Mouse (Mus musculus): Measurements from ENCODE around the gene Ube2l3. TPM values are rescaled to one million over a fixed set of nuclear protein-coding genes. Genes with fewer than 3 reads are reported as not detected.
"Not testable (repeated sequence)": the region's sequence is repeated elsewhere in the genome, so short reads cannot be mapped to it uniquely, and the experiment has no call there.

Gene Ube2l3
- polyA plus RNA-seq, 1 experiment from 2014 or later = 149 TPM

DNA sequence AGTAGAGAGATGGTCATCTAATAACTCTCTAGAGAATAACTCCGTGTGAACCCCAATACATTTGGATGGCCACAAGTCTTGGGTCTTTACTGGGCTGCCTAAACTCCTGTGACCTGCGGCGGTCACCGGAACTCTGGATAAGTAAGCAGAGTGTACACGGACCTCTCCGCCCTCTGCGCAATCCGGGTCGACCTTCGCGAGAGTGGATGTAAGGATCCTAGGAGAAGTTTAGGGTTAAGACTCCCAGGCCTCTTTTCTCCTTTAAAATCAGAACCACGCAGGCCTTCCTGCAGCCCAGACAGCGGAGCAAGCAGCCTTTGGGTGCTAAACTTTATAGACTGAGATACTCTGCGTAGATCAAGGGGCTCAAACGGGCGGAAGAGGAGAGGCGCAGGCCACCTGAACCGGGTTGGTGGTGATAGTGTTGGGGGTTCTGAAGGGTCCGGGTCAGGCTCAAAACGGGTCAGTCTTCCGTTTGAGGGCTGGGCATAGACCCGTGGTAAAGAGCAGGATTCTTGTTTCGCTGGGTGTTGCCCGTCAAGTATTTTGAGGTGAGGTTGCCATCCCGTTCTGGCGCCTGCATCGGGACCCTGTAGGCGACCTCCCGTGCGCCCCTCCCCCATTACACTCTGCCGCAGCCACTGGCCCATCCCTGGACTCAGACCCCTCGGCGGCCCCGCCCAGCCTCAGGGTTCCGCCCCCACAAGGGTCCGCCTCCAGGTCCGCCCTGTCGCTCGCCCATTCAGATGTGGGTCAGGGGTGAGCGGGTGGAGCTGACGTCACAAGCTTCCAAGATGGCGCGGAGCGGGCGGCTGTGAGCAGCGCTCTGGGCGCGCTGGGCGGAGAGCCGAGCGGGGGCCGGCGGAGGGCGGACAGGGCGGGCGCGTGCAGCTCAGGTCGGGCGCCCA, 30.6 kb upstream of the Ube2l3 start, which contains the start of gene Hic2:
Hic2 (plus strand) TSS at position 779 of the 908 bp plus-strand sequence.
- peak within 1 kb of the TSS; percentile 97 for H3K4me3 ChIP-seq (ENCODE audit: low read depth, low read length)
- ATAC-seq (peak; percentile 93), DNase-seq (peak; percentile 93)
- H3K36me3 ChIP-seq (replicated peaks; ENCODE audit: insufficient read depth, low read length) = no peaks in the 10 kb centered on the region
- peak within 1 kb of the TSS; percentile 83 for H3K27ac ChIP-seq (ENCODE audit: low read depth)
- WGBS (ENCODE audit: insufficient replicate concordance) = 4% methylated on average over 56 of the region's 59 CpGs
- H3K27me3 ChIP-seq (ENCODE audit: insufficient read depth, low read length) = no peaks in the 10 kb centered on the region
- TF ChIP-seq EP300 (IDR thresholded peaks at IDR 0.05; ENCODE audit: low read depth) = peak; percentile 51; the same call in 1 of the 2 replicates
- TF ChIP-seq CTCF (IDR thresholded peaks at IDR 0.05; ENCODE audit: low read depth) = no peak
- peak within 1 kb of the TSS; percentile 96 for H3K9ac ChIP-seq (replicated peaks)
- peak within 1 kb of the TSS; percentile 98 for H3K4me2 ChIP-seq (ENCODE audit: low read depth, low read length)
- H3K4me1 ChIP-seq (ENCODE audit: insufficient read depth) = peaks cover 37% of the 10 kb centered on the region
- no peaks in the 10 kb centered on the region for H3K9me3 ChIP-seq (ENCODE audit: low read length)

DNA sequence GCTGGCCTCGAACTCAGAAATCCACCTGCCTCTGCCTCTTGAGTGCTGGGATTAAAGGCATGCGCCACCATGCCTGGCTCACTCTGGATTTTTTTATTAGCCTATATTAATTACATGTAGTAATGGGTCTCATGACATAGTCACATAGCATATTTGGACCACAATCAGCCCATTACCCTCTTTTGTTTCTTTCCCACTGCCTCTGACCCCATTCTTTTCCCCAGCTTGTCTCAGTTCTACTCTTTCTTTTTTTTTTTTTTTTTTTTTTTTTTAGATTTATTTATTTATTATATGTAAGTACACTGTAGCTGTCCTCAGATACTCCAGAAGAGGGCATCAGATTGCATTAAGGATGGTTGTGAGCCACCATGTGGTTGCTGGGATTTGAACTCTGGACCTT, 29.1 kb upstream of the Ube2l3 start:
- peaks cover 25% of the 10 kb centered on the region for H3K4me1 ChIP-seq (ENCODE audit: insufficient read depth)
- DNase-seq; H3K4me2 ChIP-seq (ENCODE audit: low read depth, low read length); H3K9me3 ChIP-seq (ENCODE audit: low read length); H3K27me3 ChIP-seq (ENCODE audit: insufficient read depth, low read length); H3K27ac ChIP-seq (ENCODE audit: low read depth); ATAC-seq; H3K9ac ChIP-seq (replicated peaks); H3K36me3 ChIP-seq (replicated peaks; ENCODE audit: insufficient read depth, low read length); H3K4me3 ChIP-seq (ENCODE audit: low read depth, low read length): not testable (repeated sequence)
- WGBS (ENCODE audit: insufficient replicate concordance) = 77% methylated on average over 2 of the region's 2 CpGs

DNA sequence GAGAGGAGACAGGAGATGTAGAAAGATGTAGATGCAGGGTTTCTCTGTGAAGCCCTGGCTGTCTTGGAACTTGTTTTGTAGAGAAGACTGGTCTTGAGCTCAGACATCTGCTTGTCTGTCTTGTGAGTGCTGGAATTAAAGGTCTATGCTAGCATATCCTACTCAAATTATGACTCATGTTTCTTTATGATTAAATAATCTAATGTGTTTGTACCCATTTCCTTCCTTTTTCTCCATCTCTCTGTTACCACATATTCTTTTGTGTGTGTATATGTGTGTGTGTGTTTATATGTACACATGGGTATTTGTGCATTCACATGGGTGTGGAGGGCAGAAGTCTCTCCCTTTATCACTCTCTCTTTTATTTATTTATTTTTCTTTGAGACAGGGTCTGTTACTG, 24.0 kb upstream of the Ube2l3 start:
- no peak overlapping the region for H3K9ac ChIP-seq (replicated peaks)
- H3K27ac ChIP-seq (ENCODE audit: low read depth) = no peak overlapping the region
- ATAC-seq (no peak), DNase-seq (no peak)
- TF ChIP-seq CTCF (IDR thresholded peaks at IDR 0.05; ENCODE audit: low read depth) (no peak), EP300 (IDR thresholded peaks at IDR 0.05; ENCODE audit: low read depth) (no peak)
- H3K4me1 ChIP-seq (ENCODE audit: insufficient read depth) = 0 out of 2 replicates have a peak, but pooled peaks cover 2% of the 10 kb centered on the region
- no peak overlapping the region for H3K4me3 ChIP-seq (ENCODE audit: low read depth, low read length)
- H3K27me3 ChIP-seq (ENCODE audit: insufficient read depth, low read length) = no peaks in the 10 kb centered on the region
- H3K9me3 ChIP-seq (ENCODE audit: low read length) = no peaks in the 10 kb centered on the region
- H3K4me2 ChIP-seq (ENCODE audit: low read depth, low read length) = no peak overlapping the region
- H3K36me3 ChIP-seq (replicated peaks; ENCODE audit: insufficient read depth, low read length) = no peaks in the 10 kb centered on the region

DNA sequence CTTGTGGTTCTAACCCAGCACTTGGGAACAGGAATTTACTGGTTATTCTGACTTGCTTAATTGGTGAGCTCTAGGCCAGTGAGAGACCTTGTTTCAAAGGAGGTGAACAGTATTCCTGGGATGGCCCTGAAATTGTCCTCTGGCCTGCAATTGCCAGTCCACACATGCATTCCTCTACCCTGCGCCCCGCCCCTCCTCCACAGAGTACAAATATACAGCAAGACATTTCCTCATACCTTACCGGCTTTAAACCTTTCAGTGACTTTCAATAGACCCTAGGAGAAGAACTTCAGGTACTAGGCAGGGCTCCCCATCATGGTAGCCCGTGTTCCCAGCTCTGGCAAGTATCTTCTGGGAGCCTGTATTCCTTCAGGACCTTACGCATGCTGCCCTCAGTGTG, 23.1 kb upstream of the Ube2l3 start:
- 78% methylated on average over 5 of the region's 5 CpGs for WGBS (ENCODE audit: insufficient replicate concordance)
- TF ChIP-seq CTCF (IDR thresholded peaks at IDR 0.05; ENCODE audit: low read depth) (no peak), EP300 (IDR thresholded peaks at IDR 0.05; ENCODE audit: low read depth) (no peak)
- Histone ChIP-seq H3K4me1 (ENCODE audit: insufficient read depth) (0 out of 2 replicates have a peak, but pooled peaks cover 3% of the 10 kb centered on the region), H3K9ac (replicated peaks) (no peak overlapping the region), H3K27ac (ENCODE audit: low read depth) (no peak overlapping the region), H3K4me3 (ENCODE audit: low read depth, low read length) (no peak overlapping the region), H3K36me3 (replicated peaks; ENCODE audit: insufficient read depth, low read length) (no peaks in the 10 kb centered on the region), H3K9me3 (ENCODE audit: low read length) (no peaks in the 10 kb centered on the region), H3K4me2 (ENCODE audit: low read depth, low read length) (no peak overlapping the region), H3K27me3 (ENCODE audit: insufficient read depth, low read length) (no peaks in the 10 kb centered on the region)
- DNase-seq = no peak
- no peak for ATAC-seq

DNA sequence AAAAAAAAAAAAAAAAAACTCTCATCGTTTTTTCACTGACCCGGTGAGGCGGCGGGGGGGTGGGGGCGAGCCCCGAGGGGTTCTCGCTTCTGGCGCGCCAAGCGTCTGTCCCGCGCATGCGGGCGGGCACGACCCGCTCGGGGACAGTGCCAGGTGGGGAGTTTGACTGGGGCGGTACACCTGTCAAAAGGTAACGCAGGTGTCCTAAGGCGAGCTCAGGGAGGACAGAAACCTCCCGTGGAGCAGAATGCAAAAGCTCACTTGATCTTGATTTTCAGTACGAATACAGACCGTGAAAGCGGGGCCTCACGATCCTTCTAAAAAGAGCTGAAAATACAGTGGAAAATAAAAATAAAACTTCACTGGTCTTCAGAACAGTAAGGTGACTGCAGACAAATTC, 19.7 kb upstream of the Ube2l3 start:
- peak; percentile 100 for ATAC-seq

DNA sequence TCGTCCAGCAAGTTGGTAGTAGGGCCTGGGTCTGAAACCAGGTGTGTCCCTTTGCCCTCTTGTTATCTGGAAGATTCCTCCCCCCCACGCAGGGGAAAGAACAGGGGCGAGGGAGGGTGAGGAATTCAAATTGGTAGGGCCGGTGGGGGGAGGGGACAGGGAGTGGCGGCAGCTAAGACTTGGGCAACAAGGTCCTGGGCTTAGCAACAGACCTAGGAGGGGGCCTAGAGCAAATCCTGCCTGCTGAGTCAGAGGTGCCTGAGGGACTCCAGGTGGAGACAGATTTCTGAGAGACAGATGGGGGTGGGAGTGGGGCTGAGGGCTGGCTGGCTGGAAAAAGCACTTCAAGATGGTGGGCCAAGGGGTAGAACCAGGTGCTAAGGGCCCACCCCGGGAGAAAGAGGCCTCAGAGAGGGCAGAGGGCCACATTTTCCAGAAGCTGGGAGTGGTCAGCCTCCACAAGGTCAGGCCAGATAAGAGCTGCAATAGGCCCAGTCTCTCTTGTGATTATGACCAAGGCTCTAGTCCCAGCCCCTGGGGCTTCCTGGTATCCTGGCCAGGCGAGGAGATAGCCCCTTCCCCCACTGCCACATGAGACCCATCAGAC, 17.8 kb upstream of the Ube2l3 start:
- no peak overlapping the region for H3K9ac ChIP-seq (replicated peaks)
- ATAC-seq (no peak), DNase-seq (peak; percentile 29)
- H3K27me3 ChIP-seq (ENCODE audit: insufficient read depth, low read length) = no peaks in the 10 kb centered on the region
- no peak overlapping the region for H3K4me2 ChIP-seq (ENCODE audit: low read depth, low read length)
- H3K36me3 ChIP-seq (replicated peaks; ENCODE audit: insufficient read depth, low read length) = no peaks in the 10 kb centered on the region
- H3K27ac ChIP-seq (ENCODE audit: low read depth) = no peak overlapping the region
- TF ChIP-seq EP300 (IDR thresholded peaks at IDR 0.05; ENCODE audit: low read depth) (no peak), CTCF (IDR thresholded peaks at IDR 0.05; ENCODE audit: low read depth) (no peak)
- no peak overlapping the region for H3K4me3 ChIP-seq (ENCODE audit: low read depth, low read length)
- H3K4me1 ChIP-seq (ENCODE audit: insufficient read depth) = peaks cover 13% of the 10 kb centered on the region; the same call in 1 of the 2 replicates
- no peaks in the 10 kb centered on the region for H3K9me3 ChIP-seq (ENCODE audit: low read length)
- 24% methylated on average over 7 of the region's 7 CpGs for WGBS (ENCODE audit: insufficient replicate concordance)

More for the DNA sequence above, 19.7 kb upstream of the Ube2l3 start:
- Histone ChIP-seq H3K36me3 (replicated peaks; ENCODE audit: insufficient read depth, low read length) (no peaks in the 10 kb centered on the region), H3K9me3 (ENCODE audit: low read length) (no peaks in the 10 kb centered on the region), H3K27ac (ENCODE audit: low read depth) (no peak overlapping the region), H3K9ac (replicated peaks) (no peak overlapping the region), H3K27me3 (ENCODE audit: insufficient read depth, low read length) (no peaks in the 10 kb centered on the region), H3K4me3 (ENCODE audit: low read depth, low read length) (no peak overlapping the region), H3K4me2 (ENCODE audit: low read depth, low read length) (no peak overlapping the region), H3K4me1 (ENCODE audit: insufficient read depth) (peaks cover 10% of the 10 kb centered on the region; the same call in 1 of the 2 replicates)
- peak; percentile 94 for DNase-seq
- 42% methylated on average over 25 of the region's 25 CpGs for WGBS (ENCODE audit: insufficient replicate concordance)
- TF ChIP-seq CTCF (IDR thresholded peaks at IDR 0.05; ENCODE audit: low read depth) (no peak), EP300 (IDR thresholded peaks at IDR 0.05; ENCODE audit: low read depth) (no peak)

All from liver, postnatal 0 days (tissue).